Mouse (Mus musculus): Measurements from ENCODE around the gene Wdr93. TPM values are rescaled to one million over a fixed set of nuclear protein-coding genes. Genes with fewer than 3 reads are reported as not detected.
"Not testable (repeated sequence)": the region's sequence is repeated elsewhere in the genome, so short reads cannot be mapped to it uniquely, and the experiment has no call there.

The Wdr93 gene
- polyA plus RNA-seq, 1 experiment: not detected

GRCm38 (mm10) chr7:79762106-79762505, 19.1 kb downstream of the Wdr93 start:
- Histone ChIP-seq H3K36me3 (ENCODE audit: control insufficient read depth) (no peaks in the 10 kb centered on the region), H3K4me3 (replicated peaks) (no peak overlapping the region), H3K4me1 (ENCODE audit: control insufficient read depth) (no peaks in the 10 kb centered on the region), H3K27me3 (ENCODE audit: control insufficient read depth) (no peaks in the 10 kb centered on the region), H3K9me3 (ENCODE audit: control insufficient read depth, low read length) (no peaks in the 10 kb centered on the region)
- TF ChIP-seq TAL1 (IDR thresholded peaks at IDR 0.05; ENCODE audit: low read length) (no peak), GATA1 (IDR thresholded peaks at IDR 0.05; ENCODE audit: low read length) (no peak)

GRCm38 (mm10) chr7:79765991-79766390, 23.0 kb downstream of the Wdr93 start:
- Histone ChIP-seq H3K4me1 (ENCODE audit: control insufficient read depth) (no peaks in the 10 kb centered on the region), H3K4me3 (replicated peaks) (no peak overlapping the region), H3K9me3 (ENCODE audit: control insufficient read depth, low read length) (no peaks in the 10 kb centered on the region), H3K36me3 (ENCODE audit: control insufficient read depth) (no peaks in the 10 kb centered on the region), H3K27me3 (ENCODE audit: control insufficient read depth) (no peaks in the 10 kb centered on the region)
- TF ChIP-seq TAL1 (IDR thresholded peaks at IDR 0.05; ENCODE audit: low read length) (no peak), GATA1 (IDR thresholded peaks at IDR 0.05; ENCODE audit: low read length) (no peak)

GRCm38 (mm10) chr7:79769664-79770063, 26.7 kb downstream of the Wdr93 start:
- Histone ChIP-seq H3K4me3 (replicated peaks) (no peak overlapping the region), H3K9me3 (ENCODE audit: control insufficient read depth, low read length) (no peaks in the 10 kb centered on the region), H3K27me3 (ENCODE audit: control insufficient read depth) (no peaks in the 10 kb centered on the region), H3K4me1 (ENCODE audit: control insufficient read depth) (no peaks in the 10 kb centered on the region), H3K36me3 (ENCODE audit: control insufficient read depth) (no peaks in the 10 kb centered on the region)
- TF ChIP-seq GATA1 (IDR thresholded peaks at IDR 0.05; ENCODE audit: low read length) (no peak), TAL1 (IDR thresholded peaks at IDR 0.05; ENCODE audit: low read length) (no peak)

- H3K4me1 ChIP-seq (ENCODE audit: control insufficient read depth): no peaks in the 10 kb centered on the region
- H3K36me3 ChIP-seq (ENCODE audit: control insufficient read depth): no peaks in the 10 kb centered on the region
- no peak for TF ChIP-seq TAL1 (IDR thresholded peaks at IDR 0.05; ENCODE audit: low read length)
- no peak for TF ChIP-seq GATA1 (IDR thresholded peaks at IDR 0.05; ENCODE audit: low read length)
- H3K4me3 ChIP-seq (replicated peaks): no peak overlapping the region
- no peaks in the 10 kb centered on the region for H3K9me3 ChIP-seq (ENCODE audit: control insufficient read depth, low read length)
- no peaks in the 10 kb centered on the region for H3K27me3 ChIP-seq (ENCODE audit: control insufficient read depth)
Observed at GRCm38 (mm10) chr7:79771561-79772512, 28.9 kb downstream of the Wdr93 start.

- TF ChIP-seq TAL1 (IDR thresholded peaks at IDR 0.05; ENCODE audit: low read length) (no peak), GATA1 (IDR thresholded peaks at IDR 0.05; ENCODE audit: low read length) (no peak)
- Histone ChIP-seq H3K4me3 (replicated peaks) (peak overlapping the region; percentile 12), H3K36me3 (ENCODE audit: control insufficient read depth) (no peaks in the 10 kb centered on the region), H3K9me3 (ENCODE audit: control insufficient read depth, low read length) (no peaks in the 10 kb centered on the region), H3K27me3 (ENCODE audit: control insufficient read depth) (no peaks in the 10 kb centered on the region), H3K4me1 (ENCODE audit: control insufficient read depth) (peaks cover 3% of the 10 kb centered on the region; the same call in 1 of the 2 replicates)
Observed at GRCm38 (mm10) chr7:79780647-79781626, 38.0 kb downstream of the Wdr93 start.

GRCm38 (mm10) chr7:79781826-79782515, 39.0 kb downstream of the Wdr93 start:
- no peak overlapping the region for H3K4me3 ChIP-seq (replicated peaks)
- H3K36me3 ChIP-seq (ENCODE audit: control insufficient read depth): no peaks in the 10 kb centered on the region
- peaks cover 3% of the 10 kb centered on the region; the same call in 1 of the 2 replicates for H3K4me1 ChIP-seq (ENCODE audit: control insufficient read depth)
- no peaks in the 10 kb centered on the region for H3K9me3 ChIP-seq (ENCODE audit: control insufficient read depth, low read length)
- TF ChIP-seq GATA1 (IDR thresholded peaks at IDR 0.05; ENCODE audit: low read length) (no peak), TAL1 (IDR thresholded peaks at IDR 0.05; ENCODE audit: low read length) (no peak)
- no peaks in the 10 kb centered on the region for H3K27me3 ChIP-seq (ENCODE audit: control insufficient read depth)

GRCm38 (mm10) chr7:79782516-79782855, 39.5 kb downstream of the Wdr93 start:
- no peaks in the 10 kb centered on the region for H3K36me3 ChIP-seq (ENCODE audit: control insufficient read depth)

GRCm38 (mm10) chr7:79786295-79786694, 43.3 kb downstream of the Wdr93 start:
- Histone ChIP-seq H3K36me3 (ENCODE audit: control insufficient read depth) (no peaks in the 10 kb centered on the region), H3K4me1 (ENCODE audit: control insufficient read depth) (no peaks in the 10 kb centered on the region), H3K4me3 (replicated peaks) (no peak overlapping the region), H3K9me3 (ENCODE audit: control insufficient read depth, low read length) (no peaks in the 10 kb centered on the region), H3K27me3 (ENCODE audit: control insufficient read depth) (peaks cover 14% of the 10 kb centered on the region)
- no peak for TF ChIP-seq GATA1 (IDR thresholded peaks at IDR 0.05; ENCODE audit: low read length)
- TF ChIP-seq TAL1 (IDR thresholded peaks at IDR 0.05; ENCODE audit: low read length): no peak

More at GRCm38 (mm10) chr7:79782516-79782855, 39.5 kb downstream of the Wdr93 start:
- Histone ChIP-seq H3K4me3 (replicated peaks) (no peak overlapping the region), H3K27me3 (ENCODE audit: control insufficient read depth) (peaks cover under 1% of the 10 kb centered on the region; the same call in 1 of the 2 replicates), H3K9me3 (ENCODE audit: control insufficient read depth, low read length) (no peaks in the 10 kb centered on the region), H3K4me1 (ENCODE audit: control insufficient read depth) (peaks cover 3% of the 10 kb centered on the region; the same call in 1 of the 2 replicates)
- TF ChIP-seq TAL1 (IDR thresholded peaks at IDR 0.05; ENCODE audit: low read length): no peak
- no peak for TF ChIP-seq GATA1 (IDR thresholded peaks at IDR 0.05; ENCODE audit: low read length)

GRCm38 (mm10) chr7:79789812-79790211, 46.8 kb downstream of the Wdr93 start:
- not testable (repeated sequence) for H3K4me3 ChIP-seq (replicated peaks); H3K4me1 ChIP-seq (ENCODE audit: control insufficient read depth); H3K9me3 ChIP-seq (ENCODE audit: control insufficient read depth, low read length); H3K36me3 ChIP-seq (ENCODE audit: control insufficient read depth)
- peaks cover 46% of the 10 kb centered on the region for H3K27me3 ChIP-seq (ENCODE audit: control insufficient read depth)

Data from erythroblast, embryonic 14.5 days (primary cell).